ENCODE assay signal across 8 mouse cellular contexts in genomic region chr15:101046527-101047193, GRCm38 (mm10). TPM values are rescaled to one million over a fixed set of nuclear protein-coding genes. Genes with fewer than 3 reads are reported as not detected.
DNase-seq lines count a peak whose midpoint lies in the region; ATAC-seq lines count a peak whose summit lies in the region.

No protein-coding gene starts in this region.

- peaks cover 20% of the 10 kb centered on the region; the same call in 1 of the 2 replicates for H3K4me1 ChIP-seq in embryonic facial prominence, embryonic 12.5 days
- peaks cover 17% of the 10 kb centered on the region for H3K4me1 ChIP-seq in heart, embryonic 15.5 days (replicated peaks)
- H3K4me1 ChIP-seq in midbrain, embryonic 11.5 days (ENCODE audit: control insufficient read depth, insufficient read depth, low read length) = peaks cover 19% of the 10 kb centered on the region
- peaks cover 15% of the 10 kb centered on the region for H3K4me1 ChIP-seq in stomach, embryonic 16.5 days (ENCODE audit: control insufficient read depth, insufficient read depth, low read length)

- peak overlapping the region; percentile 53 for H3K4me3 ChIP-seq in embryonic facial prominence, embryonic 12.5 days
- peak overlapping the region; percentile 54 for H3K4me3 ChIP-seq in heart, embryonic 15.5 days
- H3K4me3 ChIP-seq in midbrain, embryonic 11.5 days (ENCODE audit: low read depth, low read length) = peak overlapping the region; percentile 48
- H3K4me3 ChIP-seq in stomach, embryonic 16.5 days (replicated peaks; ENCODE audit: low read length) = peak overlapping the region; percentile 56

- peak overlapping the region; percentile 97 for H3K4me2 ChIP-seq in embryonic facial prominence, embryonic 12.5 days (replicated peaks)
- peak overlapping the region; percentile 94 for H3K4me2 ChIP-seq in heart, embryonic 15.5 days
- H3K4me2 ChIP-seq in midbrain, embryonic 11.5 days = peak overlapping the region; percentile 96
- H3K4me2 ChIP-seq in stomach, embryonic 16.5 days (ENCODE audit: low read depth, low read length) = peak overlapping the region; percentile 99

- no peak for ATAC-seq in embryonic facial prominence, embryonic 12.5 days (ENCODE audit: insufficient number of reproducible peaks, insufficient read depth, low FRiP score, low TSS enrichment)
- no peak; the same call in 1 of the 2 replicates for ATAC-seq in heart, embryonic 15.5 days (replicated peaks; ENCODE audit: insufficient number of reproducible peaks, insufficient read depth, low FRiP score, low read depth)
- peak; percentile 49; the same call in 1 of the 2 replicates for ATAC-seq in midbrain, embryonic 11.5 days (ENCODE audit: low FRiP score)
- peak; percentile 54; the same call in 1 of the 2 replicates for ATAC-seq in stomach, embryonic 16.5 days (ENCODE audit: insufficient read depth, low FRiP score)

- WGBS in embryonic facial prominence, embryonic 12.5 days = under 1% methylated on average over 66 of the region's 77 CpGs
- WGBS in heart, embryonic 15.5 days = under 1% methylated on average over 77 of the region's 77 CpGs
- WGBS in midbrain, embryonic 11.5 days = under 1% methylated on average over 70 of the region's 77 CpGs
- WGBS in stomach, embryonic 16.5 days = 2% methylated on average over 77 of the region's 77 CpGs

- no peaks in the 10 kb centered on the region for H3K9me3 ChIP-seq in embryonic facial prominence, embryonic 12.5 days
- H3K9me3 ChIP-seq in heart, embryonic 15.5 days (replicated peaks) = no peaks in the 10 kb centered on the region
- H3K9me3 ChIP-seq in midbrain, embryonic 11.5 days (ENCODE audit: control insufficient read depth, low read length) = no peaks in the 10 kb centered on the region
- no peaks in the 10 kb centered on the region for H3K9me3 ChIP-seq in stomach, embryonic 16.5 days (replicated peaks; ENCODE audit: control insufficient read depth, low read length)

- intact Hi-C loops in left cerebral cortex, postnatal 4 days (cut with DNase I) = no loop called here

- H3K27me3 ChIP-seq in embryonic facial prominence, embryonic 12.5 days = peaks cover 55% of the 10 kb centered on the region
- H3K27me3 ChIP-seq in heart, embryonic 15.5 days = peaks cover 95% of the 10 kb centered on the region
- peaks cover 38% of the 10 kb centered on the region for H3K27me3 ChIP-seq in midbrain, embryonic 11.5 days (ENCODE audit: control insufficient read depth, insufficient read depth, low read length)
- H3K27me3 ChIP-seq in stomach, embryonic 16.5 days (ENCODE audit: control insufficient read depth, insufficient read depth, low read length) = peaks cover 50% of the 10 kb centered on the region

- H3K9ac ChIP-seq in embryonic facial prominence, embryonic 12.5 days = peak overlapping the region; percentile 56
- H3K9ac ChIP-seq in heart, embryonic 15.5 days = peak overlapping the region; percentile 25; the same call in 1 of the 2 replicates
- H3K9ac ChIP-seq in midbrain, embryonic 11.5 days (ENCODE audit: low read length) = peak overlapping the region; percentile 63
- H3K9ac ChIP-seq in stomach, embryonic 16.5 days (ENCODE audit: low read length) = peak overlapping the region; percentile 73

- H3K27ac ChIP-seq in embryonic facial prominence, embryonic 12.5 days = no peak overlapping the region
- no peak overlapping the region for H3K27ac ChIP-seq in heart, embryonic 15.5 days
- H3K27ac ChIP-seq in midbrain, embryonic 11.5 days (ENCODE audit: low read depth, low read length) = no peak overlapping the region
- no peak overlapping the region for H3K27ac ChIP-seq in stomach, embryonic 16.5 days (ENCODE audit: low read length)

- H3K36me3 ChIP-seq in embryonic facial prominence, embryonic 12.5 days = no peaks in the 10 kb centered on the region
- no peaks in the 10 kb centered on the region for H3K36me3 ChIP-seq in heart, embryonic 15.5 days
- no peaks in the 10 kb centered on the region; the same call in 1 of the 2 replicates for H3K36me3 ChIP-seq in midbrain, embryonic 11.5 days (ENCODE audit: control insufficient read depth, insufficient read depth, low read length)
- H3K36me3 ChIP-seq in stomach, embryonic 16.5 days (ENCODE audit: control insufficient read depth, insufficient read depth, low read length) = no peaks in the 10 kb centered on the region

- peak; percentile 59 to 66 for DNase-seq in left cerebral cortex, adult 18-20 months (ENCODE audit: low spot score in 2 of 2)
- no peak for DNase-seq in left cerebral cortex, postnatal 4 days
- peak; percentile 41 to 47 for DNase-seq in layer of hippocampus, postnatal 25 days (ENCODE audit: extremely low spot score in 1 of 2, low spot score in 1 of 2)
- peak; percentile 95 for DNase-seq in midbrain, embryonic 11.5 days (ENCODE audit: low spot score, missing footprints)
- DNase-seq in spleen, postnatal 36 days (ENCODE audit: low spot score in 2 of 2) = no peak

RNA-seq across cellular contexts. Expression of gene Gm47841, which starts 0.5 kb away (rescaled TPM):
- not detected for total RNA-seq in left cerebral cortex, adult 18-20 months (2021)
- not detected for total RNA-seq in left cerebral cortex, postnatal 4 days (2021)
- polyA plus RNA-seq in embryonic facial prominence, embryonic 12.5 days (2016; fragmentation: Nextera tagmentation; extraction: Ambion mirVana) = not detected in 2 replicates
- not detected in 2 replicates for polyA plus RNA-seq in heart, embryonic 15.5 days (2015; fragmentation: Nextera tagmentation; extraction: Ambion mirVana)
- not detected for total RNA-seq in layer of hippocampus, postnatal 25 days (2021)
- not detected in 2 replicates for polyA plus RNA-seq in midbrain, embryonic 11.5 days (2014; fragmentation: Nextera tagmentation; extraction: Ambion mirVana)
- polyA plus RNA-seq in stomach, embryonic 16.5 days (2015; fragmentation: Nextera tagmentation; extraction: Ambion mirVana) = not detected in 2 replicates

RNA-seq across cellular contexts. Expression of gene Fignl2, which starts 31.7 kb away (rescaled TPM):
- total RNA-seq in left cerebral cortex, adult 18-20 months (2021) = 1 to 10 TPM; 1.3 to 1.4 TPM
- 1 to 10 TPM in 1 of 2 experiments, under 1 TPM in 1; 0.70 to 1.0 TPM for total RNA-seq in left cerebral cortex, postnatal 4 days (2021)
- polyA plus RNA-seq in embryonic facial prominence, embryonic 12.5 days (2016; fragmentation: Nextera tagmentation; extraction: Ambion mirVana) = 0.36 and 0.38 TPM in 2 replicates
- polyA plus RNA-seq in heart, embryonic 15.5 days (2015; fragmentation: Nextera tagmentation; extraction: Ambion mirVana) = 0.03 and 0.10 TPM in 2 replicates
- total RNA-seq in layer of hippocampus, postnatal 25 days (2021) = 1 to 10 TPM; 1.5 TPM
- polyA plus RNA-seq in midbrain, embryonic 11.5 days (2014; fragmentation: Nextera tagmentation; extraction: Ambion mirVana) = 1.0 and 1.4 TPM in 2 replicates
- 0.05 and 0.10 TPM in 2 replicates for polyA plus RNA-seq in stomach, embryonic 16.5 days (2015; fragmentation: Nextera tagmentation; extraction: Ambion mirVana)

Comparison
In these comparisons a context has a peak if more than half of its experiments do, and no peak if none do; other contexts are left out.
1. DNase-seq: peak in left cerebral cortex, adult 18-20 months (2 of 2), layer of hippocampus, postnatal 25 days (2 of 2) and midbrain, embryonic 11.5 days (single experiment); none in left cerebral cortex, postnatal 4 days (single experiment) and spleen, postnatal 36 days (0 of 2).
2. ATAC-seq: peak in midbrain, embryonic 11.5 days (single experiment) and stomach, embryonic 16.5 days (single experiment); none in embryonic facial prominence, embryonic 12.5 days (single experiment) and heart, embryonic 15.5 days (single experiment).
3. Peak in every context shown above with its lines, with median percentiles within 50 percentile points of each other: H3K4me2 ChIP-seq, H3K4me3 ChIP-seq and H3K9ac ChIP-seq.